Comparison of ENCODE assay signal across 22 mouse cellular contexts in the genomic region with DNA sequence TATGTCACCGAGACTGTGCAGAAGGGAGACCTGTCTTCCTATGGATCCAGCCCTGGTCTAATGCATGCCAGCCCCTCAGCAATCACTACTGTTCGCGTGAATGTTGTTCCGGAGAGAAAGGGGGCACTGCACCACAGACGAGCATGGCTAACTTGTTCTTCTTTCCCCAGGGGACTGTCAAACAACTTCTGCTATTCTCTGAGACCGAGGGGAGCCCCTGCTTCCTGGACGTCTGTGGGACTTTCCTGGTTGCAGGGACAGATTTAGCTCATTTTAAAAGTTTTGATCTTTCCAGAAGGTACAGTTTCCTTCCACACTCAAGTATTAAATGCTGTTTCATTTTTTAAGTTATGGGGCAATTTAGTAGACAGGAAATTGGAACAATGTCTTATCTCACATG. TPM values are rescaled to one million over a fixed set of nuclear protein-coding genes. Genes with fewer than 3 reads are reported as not detected.
DNase-seq lines count a peak whose midpoint lies in the region; ATAC-seq and TF ChIP-seq lines count a peak whose summit lies in the region.
"Had no signal": no experiment of that assay in that cellular context is flagged by ENCODE, and none has a peak within 500 bp of the region (broad histone marks: within the 10 kb centered on the region; RNA-seq: fewer than 3 reads in every experiment).

No protein-coding gene starts in this region.

- no peaks in the 10 kb centered on the region for H3K27me3 ChIP-seq in kidney, adult 2 months (replicated peaks; ENCODE audit: control insufficient read depth, insufficient read depth, low read length)
- H3K27me3 ChIP-seq: forebrain, embryonic 15.5 days; hindbrain, embryonic 13.5 days; midbrain, embryonic 12.5 days had no signal

- peak; percentile 7 for DNase-seq in kidney, adult 2 months
- no peak for DNase-seq in kidney, postnatal 36 days
- peak; percentile 70 to 78 for DNase-seq in B cell, adult 2 months
- DNase-seq in thymus, postnatal 0 days (ENCODE audit: low spot score), result no peak
- DNase-seq in left cerebral cortex, postnatal 4 days, result no peak
- DNase-seq: adrenal gland, postnatal 14 days; cerebellum, adult 9-10 months; gastrocnemius, postnatal 25 days; heart, postnatal 14 days; kidney, adult 11 months; lung, adult 2 months; lung, postnatal 14 days; right cerebral cortex, postnatal 25 days; thymus, postnatal 25 days had no signal

- no peak overlapping the region for H3K27ac ChIP-seq in kidney, adult 2 months (ENCODE audit: insufficient read depth, low read depth, low read length)
- H3K27ac ChIP-seq in brown adipose tissue, adult 24 weeks (replicated peaks; ENCODE audit: low read depth, low read length), result peak overlapping the region; percentile 35
- H3K27ac ChIP-seq: embryonic facial prominence, embryonic 10.5 days; forebrain, embryonic 15.5 days; heart, embryonic 10.5 days; hindbrain, embryonic 13.5 days; midbrain, embryonic 12.5 days had no signal

- no peak overlapping the region for H3K4me3 ChIP-seq in kidney, adult 2 months (ENCODE audit: insufficient read depth, low read depth, low read length)
- no peak overlapping the region for H3K4me3 ChIP-seq in brown adipose tissue, adult 24 weeks (ENCODE audit: insufficient read depth, low read depth, low read length)
- H3K4me3 ChIP-seq: embryonic facial prominence, embryonic 10.5 days; forebrain, embryonic 15.5 days; heart, embryonic 10.5 days; hindbrain, embryonic 13.5 days; midbrain, embryonic 12.5 days had no signal

- TF ChIP-seq POLR2A in kidney, adult 2 months (IDR thresholded peaks at IDR 0.05; ENCODE audit: low read depth, low read length), result no peak

- 57% methylated on average over 7 of the region's 7 CpGs for WGBS in kidney, adult 2 months

- no peaks in the 10 kb centered on the region for H3K4me1 ChIP-seq in kidney, adult 2 months (ENCODE audit: control insufficient read depth, insufficient read depth, low read length)
- peaks cover 7% of the 10 kb centered on the region for H3K4me1 ChIP-seq in brown adipose tissue, adult 24 weeks (ENCODE audit: control insufficient read depth, insufficient read depth, insufficient read length, low read length)
- H3K4me1 ChIP-seq: embryonic facial prominence, embryonic 10.5 days; forebrain, embryonic 15.5 days; heart, embryonic 10.5 days; hindbrain, embryonic 13.5 days; midbrain, embryonic 12.5 days had no signal

- intact Hi-C loops in left cerebral cortex, postnatal 4 days (cut with DNase I), result no loop called here

- no peaks in the 10 kb centered on the region for H3K36me3 ChIP-seq in kidney, adult 2 months (ENCODE audit: control insufficient read depth, insufficient read depth, low read length)

- TF ChIP-seq CTCF in kidney, adult 2 months (conservative IDR thresholded peaks at IDR 0.05; ENCODE audit: insufficient read depth, insufficient read length, low read depth, low read length), result no peak

- ATAC-seq in neutrophil, adult 5-6 weeks (ENCODE audit: extremely low read depth, insufficient number of reproducible peaks, low FRiP score, poor library complexity, severe bottlenecking), result peak; percentile 76
- ATAC-seq: forebrain, embryonic 15.5 days had no signal

RNA-seq across cellular contexts. Expression of a gene that starts 29.0 kb away (rescaled TPM):
- 10.1 and 10.6 TPM in 2 replicates for polyA plus RNA-seq in kidney, adult 2 months (2012; rRNA removed)
- polyA plus RNA-seq in brown adipose tissue, adult 24 weeks (2012; ENCODE audit: insufficient read depth, insufficient read length, missing spikeins), result 3.8 and 4.1 TPM in 2 replicates
- total RNA-seq in neutrophil, adult 5-6 weeks (2017), result 40.9 and 48.3 TPM in 2 replicates
- 10.6 and 11.7 TPM in 2 replicates for polyA plus RNA-seq in thymus, postnatal 0 days (2015; fragmentation: Nextera tagmentation; extraction: Ambion mirVana)
- 10 to 100 TPM; 29.9 to 32.2 TPM for total RNA-seq in left cerebral cortex, postnatal 4 days (2021)

RNA-seq across cellular contexts. Expression of a gene that starts 29.3 kb away (rescaled TPM):
- polyA plus RNA-seq in kidney, adult 2 months (2012; rRNA removed), result 11.9 and 13.3 TPM in 2 replicates
- polyA plus RNA-seq in brown adipose tissue, adult 24 weeks (2012; ENCODE audit: insufficient read depth, insufficient read length, missing spikeins), result 4.2 and 4.8 TPM in 2 replicates
- 18.3 and 20.7 TPM in 2 replicates for total RNA-seq in neutrophil, adult 5-6 weeks (2017)
- 4.7 and 5.4 TPM in 2 replicates for polyA plus RNA-seq in thymus, postnatal 0 days (2015; fragmentation: Nextera tagmentation; extraction: Ambion mirVana)
- 10 to 100 TPM; 27.7 to 29.0 TPM for total RNA-seq in left cerebral cortex, postnatal 4 days (2021)

RNA-seq across cellular contexts. Expression of a gene that starts 38.5 kb away (rescaled TPM):
- polyA plus RNA-seq in kidney, adult 2 months (2012; rRNA removed), result 93.4 and 100 TPM in 2 replicates
- polyA plus RNA-seq in brown adipose tissue, adult 24 weeks (2012; ENCODE audit: insufficient read depth, insufficient read length, missing spikeins), result 13.1 and 22.6 TPM in 2 replicates
- not detected in 2 replicates for total RNA-seq in neutrophil, adult 5-6 weeks (2017)
- 5.5 and 6.0 TPM in 2 replicates for polyA plus RNA-seq in thymus, postnatal 0 days (2015; fragmentation: Nextera tagmentation; extraction: Ambion mirVana)
- total RNA-seq in left cerebral cortex, postnatal 4 days (2021), result 1 to 10 TPM; 5.4 to 6.7 TPM
- total RNA-seq: megakaryocyte, adult 5-6 weeks had no signal

Comparison
In these comparisons a context has a peak if more than half of its experiments do, and no peak if none do; other contexts are left out.
1. DNase-seq: peak in kidney, adult 2 months (single experiment) and B cell, adult 2 months (2 of 2); none in kidney, postnatal 36 days (0 of 2), thymus, postnatal 0 days (single experiment) and left cerebral cortex, postnatal 4 days (single experiment).